Mouse (Mus musculus): ENCODE measurements around the gene Itfg1. TPM values are rescaled to one million over a fixed set of nuclear protein-coding genes. Genes with fewer than 3 reads are reported as not detected.

The Itfg1 gene
- total RNA-seq, 2 experiments from 2014 or later = 193 to 199 TPM

DNA sequence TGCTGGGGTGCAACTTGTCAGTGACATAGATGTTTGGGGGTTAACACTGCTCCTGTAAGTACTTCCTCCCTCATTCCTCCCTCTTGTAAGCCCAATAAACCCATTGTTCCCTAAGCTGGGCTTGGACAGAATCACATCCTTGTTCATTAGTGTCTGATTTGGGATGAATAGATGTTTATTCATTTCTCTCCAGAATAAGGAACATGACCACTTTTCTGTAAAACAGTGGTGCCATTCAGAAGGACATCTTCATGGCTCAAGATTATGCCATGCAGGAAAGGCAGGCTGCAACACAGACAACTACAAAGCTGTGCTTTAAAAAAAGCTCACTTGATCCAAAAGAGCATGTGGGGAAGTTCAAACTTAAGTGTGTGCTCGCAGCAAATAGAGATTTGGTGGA lies 55.2 kb downstream of the Itfg1 start:
- intact Hi-C loops (cut with DNase I) = no loop called here

GRCm38 (mm10) chr8:85783871-85784270 lies 56.9 kb downstream of the Itfg1 start:
- intact Hi-C loops (cut with DNase I) = no loop called here
- DNase-seq (ENCODE audit: low spot score in 2 of 2) = no peak

More for the DNA sequence above, 55.2 kb downstream of the Itfg1 start:
- peak in 1 of 2 experiments; percentile 13 for DNase-seq (ENCODE audit: low spot score in 2 of 2)

GRCm38 (mm10) chr8:85780091-85780490 lies 60.6 kb downstream of the Itfg1 start:
- no peak for DNase-seq (ENCODE audit: low spot score in 2 of 2)
- intact Hi-C loops (cut with DNase I) = no loop called here

- intact Hi-C loops (cut with DNase I) = no loop called here
- no peak for DNase-seq (ENCODE audit: low spot score in 2 of 2)
These were observed 95.7 kb downstream of the Itfg1 start for GRCm38 (mm10) chr8:85745053-85745452.

DNA sequence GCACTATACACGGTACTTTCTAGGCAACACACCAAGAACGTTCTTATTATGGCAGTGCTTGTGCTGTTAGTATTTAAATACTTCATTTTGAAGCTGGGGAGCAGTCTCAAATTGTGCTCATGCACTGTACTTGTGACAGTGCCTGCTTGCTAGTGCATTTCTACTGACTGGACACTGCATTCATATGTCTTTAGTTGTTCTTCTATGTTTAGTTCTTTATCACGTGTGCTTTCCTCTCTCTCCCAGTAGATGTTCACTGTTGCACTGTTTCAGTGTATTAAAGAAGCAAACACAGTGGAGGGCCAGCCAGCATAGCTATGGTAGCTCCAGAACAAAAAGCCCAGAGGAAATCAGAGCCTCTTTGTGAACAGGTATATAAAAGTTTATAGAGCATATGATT lies 110.2 kb downstream of the Itfg1 start:
- no peak for DNase-seq (ENCODE audit: low spot score in 2 of 2)
- intact Hi-C loops (cut with DNase I) = no loop called here

- no peak for DNase-seq (ENCODE audit: low spot score in 2 of 2)
- intact Hi-C loops (cut with DNase I) = no loop called here
These were observed 123.5 kb downstream of the Itfg1 start for GRCm38 (mm10) chr8:85717271-85717670.

- intact Hi-C loops (cut with DNase I) = no loop called here
These were observed 124.0 kb downstream of the Itfg1 start for GRCm38 (mm10) chr8:85716696-85717095.

GRCm38 (mm10) chr8:85706988-85707387 lies 133.7 kb downstream of the Itfg1 start:
- intact Hi-C loops (cut with DNase I) = no loop called here
- DNase-seq (ENCODE audit: low spot score in 2 of 2) = no peak

More at GRCm38 (mm10) chr8:85716696-85717095, 124.0 kb downstream of the Itfg1 start:
- DNase-seq (ENCODE audit: low spot score in 2 of 2) = no peak

- intact Hi-C loops (cut with DNase I) = loop anchor here (2.0 kb wide), 2 partner anchors 772 to 836 kb away; no protein-coding TSS in a partner anchor
- peak; percentile 66 to 86 for DNase-seq (ENCODE audit: low spot score in 2 of 2)
These were observed 139.9 kb downstream of the Itfg1 start, which contains the start of gene Neto2 for GRCm38 (mm10) chr8:85700751-85701351. TSS of gene Neto2 (minus strand) at chr8:85700924.

- intact Hi-C loops (cut with DNase I) = loop anchor here (2.0 kb wide), 2 partner anchors 773 to 837 kb away; no protein-coding TSS in a partner anchor
- DNase-seq (ENCODE audit: low spot score in 2 of 2) = peak; percentile 38 to 68
These were observed 140.5 kb downstream of the Itfg1 start for GRCm38 (mm10) chr8:85700101-85700750.

DNA sequence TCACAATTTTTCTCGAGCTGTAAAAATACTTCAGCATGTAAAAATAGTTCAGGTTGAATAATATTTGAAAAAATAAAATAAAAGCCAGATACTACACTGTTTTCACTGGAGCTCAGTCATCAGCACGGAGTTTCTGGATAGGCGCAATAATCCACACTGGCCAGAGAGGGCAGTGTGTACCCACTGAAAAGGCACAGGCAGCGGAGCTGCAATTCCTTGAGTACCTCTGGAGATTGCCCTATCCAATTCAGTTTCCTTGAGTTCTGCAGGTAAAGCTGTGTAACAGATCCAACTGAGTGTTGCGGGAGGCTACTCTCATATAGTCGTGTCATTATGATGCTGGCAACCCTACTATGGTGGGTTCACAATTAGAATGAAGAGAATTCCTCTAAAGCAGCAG lies 141.7 kb downstream of the Itfg1 start:
- intact Hi-C loops (cut with DNase I) = loop anchor here (1.0 kb wide), 1 partner anchor 886 kb away; no protein-coding TSS in a partner anchor
- DNase-seq (ENCODE audit: low spot score in 2 of 2) = peak; percentile 69 to 77

Small RNA genes lying within 50 kb of the gene (microRNA-seq; reads per million reads assigned to microRNA genes)
- gene Mir8109 = 0 reads per million in 2 experiments

Other genes with a start within 250 kb of the Itfg1 start
- gene Neto2, start 140.0 kb downstream of the Itfg1 start, total RNA-seq (2021) = 10 to 100 TPM; 91.7 to 93.6 TPM
- gene Phkb, start within 50 bp of the Itfg1 start, total RNA-seq (2021) = 10 to 100 TPM; 28.2 to 30.4 TPM

Measured in left cerebral cortex, postnatal 14 days (tissue).